Mouse (Mus musculus): ENCODE data around the gene Otop3. TPM values are rescaled to one million over a fixed set of nuclear protein-coding genes. Genes with fewer than 3 reads are reported as not detected.

The Otop3 gene
- polyA plus RNA-seq (2012; rRNA removed): not detected in 2 replicates

GRCm38 (mm10) chr11:115334531-115334930 lies at the start of gene Otop3:
Gene Otop3 (plus strand): TSS chr11:115334731.

GRCm38 (mm10) chr11:115297214-115297826 lies 37.2 kb upstream of the Otop3 start, which contains the start of gene Fads6:
Gene Fads6 (minus strand): TSS chr11:115297663.

GRCm38 (mm10) chr11:115306863-115307262 lies 27.7 kb upstream of the Otop3 start, which contains the start of gene Otop2:
Gene Otop2 (plus strand): TSS chr11:115307163.

GRCm38 (mm10) chr11:115321906-115322693 lies 12.4 kb upstream of the Otop3 start, which contains the start of gene Ush1g:
Gene Ush1g (minus strand): TSS chr11:115322041.

GRCm38 (mm10) chr11:115367395-115367944 lies 32.9 kb downstream of the Otop3 start, which contains the start of gene Hid1:
Gene Hid1 (minus strand): TSS chr11:115367756.

GRCm38 (mm10) chr11:115381743-115382539 lies 47.4 kb downstream of the Otop3 start, which contains the start of gene Cdr2l:
Gene Cdr2l (plus strand): TSS chr11:115381916.

Other genes with a start within 250 kb of the Otop3 start
- 1.6 and 1.8 TPM in 2 replicates for gene Rab37, start 243.3 kb upstream of the Otop3 start, polyA plus RNA-seq (2012; rRNA removed)
- 1.7 and 2.1 TPM in 2 replicates for gene Cd300lf, start 200.7 kb upstream of the Otop3 start, polyA plus RNA-seq (2012; rRNA removed)
- 37.4 and 43.9 TPM in 2 replicates for gene Slc9a3r1, start 171.4 kb upstream of the Otop3 start, polyA plus RNA-seq (2012; rRNA removed)
- 1.2 and 1.7 TPM in 2 replicates for gene Tmem104, start 147.2 kb upstream of the Otop3 start, polyA plus RNA-seq (2012; rRNA removed)
- gene Nat9, start 146.9 kb upstream of the Otop3 start, polyA plus RNA-seq (2012; rRNA removed): 7.6 and 9.0 TPM in 2 replicates
- gene Grin2c, start 67.5 kb upstream of the Otop3 start, polyA plus RNA-seq (2012; rRNA removed): 0.12 and 0.20 TPM in 2 replicates
- gene Fdxr, start 57.7 kb upstream of the Otop3 start, polyA plus RNA-seq (2012; rRNA removed): 12.0 and 14.4 TPM in 2 replicates
- gene Fads6, start 37.1 kb upstream of the Otop3 start, polyA plus RNA-seq (2012; rRNA removed): 6.1 and 6.9 TPM in 2 replicates
- not detected in 2 replicates for gene Otop2, start 27.6 kb upstream of the Otop3 start, polyA plus RNA-seq (2012; rRNA removed)
- 0.05 and 0.07 TPM in 2 replicates for gene Ush1g, start 12.7 kb upstream of the Otop3 start, polyA plus RNA-seq (2012; rRNA removed)
- 0.57 and 0.70 TPM in 2 replicates for gene Hid1, start 33.0 kb downstream of the Otop3 start, polyA plus RNA-seq (2012; rRNA removed)
- gene Cdr2l, start 47.2 kb downstream of the Otop3 start, polyA plus RNA-seq (2012; rRNA removed): 1.4 and 1.5 TPM in 2 replicates
- gene Mrpl58, start 69.0 kb downstream of the Otop3 start, polyA plus RNA-seq (2012; rRNA removed): 38.7 and 39.5 TPM in 2 replicates
- gene Atp5h, start 85.2 kb downstream of the Otop3 start, polyA plus RNA-seq (2012; rRNA removed): 362 and 391 TPM in 2 replicates
- 6.4 and 6.8 TPM in 2 replicates for gene Kctd2, start 85.4 kb downstream of the Otop3 start, polyA plus RNA-seq (2012; rRNA removed)
- gene Trim80, start 105.8 kb downstream of the Otop3 start, polyA plus RNA-seq (2012; rRNA removed): 0.05 TPM in 2 replicates
- 0.05 TPM in 1 of 2 replicates, not detected in the other for gene Slc16a5, start 127.7 kb downstream of the Otop3 start, polyA plus RNA-seq (2012; rRNA removed)
- gene Armc7, start 140.9 kb downstream of the Otop3 start, polyA plus RNA-seq (2012; rRNA removed): 1.8 and 2.2 TPM in 2 replicates
- 26.9 and 30.1 TPM in 2 replicates for gene Nt5c, start 157.1 kb downstream of the Otop3 start, polyA plus RNA-seq (2012; rRNA removed)
- 141 and 165 TPM in 2 replicates for gene Jpt1, start 179.7 kb downstream of the Otop3 start, polyA plus RNA-seq (2012; rRNA removed)
- 206 and 228 TPM in 2 replicates for gene Sumo2, start 201.5 kb downstream of the Otop3 start, polyA plus RNA-seq (2012; rRNA removed)
- gene Nup85, start 229.7 kb downstream of the Otop3 start, polyA plus RNA-seq (2012; rRNA removed): 103 and 121 TPM in 2 replicates

All from liver, embryonic 14 days (tissue).